Mouse (Mus musculus): ENCODE data around the gene Matk. TPM values are rescaled to one million over a fixed set of nuclear protein-coding genes. Genes with fewer than 3 reads are reported as not detected.

Gene Matk
- polyA plus RNA-seq, 1 experiment: 2.6 TPM

DNA sequence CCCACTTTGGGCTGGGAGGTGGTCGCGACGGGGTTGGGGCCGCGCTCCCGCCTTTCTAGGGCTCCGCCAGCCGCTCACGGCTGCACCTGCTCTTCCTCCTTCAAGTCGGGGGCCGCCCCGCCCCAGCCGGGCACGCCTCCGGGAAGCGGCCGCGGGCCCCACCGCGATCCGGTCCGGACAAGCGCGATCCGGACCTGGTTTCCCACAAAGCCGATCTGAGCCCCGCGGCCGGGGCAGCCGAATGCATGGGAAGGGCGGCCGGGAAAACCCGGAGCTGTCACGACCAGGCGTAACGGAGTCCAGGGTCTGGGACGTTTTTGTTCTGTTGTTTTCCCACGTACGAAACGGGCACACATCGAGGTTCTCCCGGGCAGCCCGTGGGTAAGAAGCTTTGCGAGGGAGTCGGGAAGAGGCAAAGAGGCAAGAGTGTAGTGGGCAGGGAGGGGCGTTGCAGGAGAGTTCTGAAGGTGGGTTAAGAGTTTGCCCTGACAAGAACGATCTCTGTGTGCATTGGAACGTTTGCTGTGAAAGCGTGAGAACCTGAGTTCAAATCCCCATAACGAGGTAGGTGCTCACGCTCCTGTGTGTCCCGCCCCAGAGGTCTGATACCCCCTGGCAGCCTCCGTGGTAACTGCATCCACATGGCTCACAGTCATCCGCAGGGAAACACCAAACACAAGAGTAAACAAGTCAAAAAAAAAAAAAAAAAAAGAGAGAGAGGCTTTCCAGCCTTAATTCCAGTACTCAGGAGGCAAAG is 33.1 kb downstream of the Matk start:
- peak; percentile 86 for DNase-seq (ENCODE audit: low spot score)

DNA sequence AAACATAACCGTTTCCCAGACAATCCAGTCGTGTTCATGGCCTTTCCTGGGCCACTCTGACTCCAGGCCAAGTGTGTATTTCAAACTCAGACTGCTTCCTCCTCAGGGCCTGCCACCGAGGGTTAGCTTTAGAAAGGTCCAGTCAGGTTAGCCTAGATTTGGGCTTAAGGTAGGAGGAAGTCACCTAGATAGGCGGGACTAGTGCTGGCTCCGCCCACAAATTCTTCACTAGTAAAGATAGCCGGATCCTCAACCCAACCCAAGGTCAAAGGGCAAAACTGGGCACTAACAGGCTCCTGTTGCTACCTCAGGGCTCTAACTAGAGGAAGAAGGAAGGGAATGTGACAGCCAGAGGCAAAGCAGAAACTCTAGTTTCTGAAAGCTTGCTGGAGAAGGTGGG is 33.9 kb downstream of the Matk start:
- no peak for DNase-seq (ENCODE audit: low spot score)

DNA sequence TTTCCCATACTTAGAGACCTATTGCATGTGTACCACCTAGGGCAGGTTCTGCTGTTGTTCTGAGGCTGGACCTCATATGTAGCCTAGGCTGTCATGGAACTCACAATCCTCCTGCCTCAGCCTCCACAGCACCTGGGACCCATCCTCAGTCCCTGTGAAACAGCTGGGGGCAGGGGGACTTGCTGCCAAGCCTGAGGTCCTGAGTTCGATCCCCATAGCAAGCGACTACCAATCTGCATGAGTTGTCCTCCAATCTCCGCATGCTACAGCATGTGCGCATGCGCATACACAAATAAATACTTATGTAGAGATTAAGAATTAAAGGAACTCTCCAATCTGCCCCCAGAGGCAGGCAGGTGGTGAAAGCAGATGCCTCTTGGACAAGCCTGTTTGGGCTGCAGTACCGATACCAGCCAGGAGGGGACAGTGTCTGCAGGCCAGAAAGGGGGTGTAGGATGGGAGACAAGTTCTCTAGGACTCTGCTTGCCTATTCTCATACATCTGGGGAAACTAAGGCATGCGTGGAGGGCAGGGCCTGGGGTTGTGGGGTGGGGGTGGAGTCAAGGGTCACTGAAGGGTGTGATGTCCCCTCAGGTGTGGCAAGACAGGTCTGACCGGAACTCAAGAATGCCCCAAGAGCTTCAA is 34.9 kb downstream of the Matk start:
- no peak for DNase-seq (ENCODE audit: low spot score)

DNA sequence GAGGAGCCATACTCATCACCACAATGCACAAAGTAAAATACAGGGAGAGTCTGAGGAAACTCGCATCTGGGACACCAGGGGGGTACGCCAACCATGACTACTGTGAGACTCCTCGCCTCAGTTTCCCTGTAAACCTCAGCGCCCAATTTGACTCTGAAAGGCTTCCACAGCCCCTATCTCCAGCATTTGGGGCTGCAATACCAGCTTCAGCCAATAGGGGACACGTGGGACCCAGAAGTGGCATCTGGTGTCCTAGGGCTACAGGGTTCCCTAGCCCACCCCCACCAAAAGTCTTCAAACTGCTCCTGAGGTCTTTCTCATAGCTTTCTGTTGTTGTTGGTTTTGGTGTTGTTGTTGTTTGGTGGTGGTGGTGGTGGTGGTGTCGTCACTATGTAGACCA is 35.9 kb downstream of the Matk start:
- DNase-seq (ENCODE audit: low spot score): no peak

DNA sequence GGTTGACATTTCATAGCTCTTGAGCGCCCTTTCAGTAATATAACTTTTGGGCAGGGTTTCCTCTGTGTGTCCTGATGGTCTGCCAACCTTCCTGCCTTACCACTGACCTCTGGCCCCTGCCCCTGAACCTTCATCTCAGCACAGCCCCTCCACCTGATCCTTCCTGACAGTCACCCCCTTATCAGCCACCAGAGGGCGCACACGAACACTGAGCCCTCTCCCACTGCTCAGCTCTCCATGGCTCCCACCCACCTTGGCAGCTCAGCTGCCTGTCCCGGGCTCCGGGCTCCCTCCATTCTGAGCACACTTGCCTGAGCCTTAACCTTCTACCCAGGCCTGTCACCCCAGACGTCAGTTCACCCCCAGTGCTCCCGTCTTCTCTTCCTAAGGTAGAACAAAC is 36.5 kb downstream of the Matk start:
- no peak for DNase-seq (ENCODE audit: low spot score)

DNA sequence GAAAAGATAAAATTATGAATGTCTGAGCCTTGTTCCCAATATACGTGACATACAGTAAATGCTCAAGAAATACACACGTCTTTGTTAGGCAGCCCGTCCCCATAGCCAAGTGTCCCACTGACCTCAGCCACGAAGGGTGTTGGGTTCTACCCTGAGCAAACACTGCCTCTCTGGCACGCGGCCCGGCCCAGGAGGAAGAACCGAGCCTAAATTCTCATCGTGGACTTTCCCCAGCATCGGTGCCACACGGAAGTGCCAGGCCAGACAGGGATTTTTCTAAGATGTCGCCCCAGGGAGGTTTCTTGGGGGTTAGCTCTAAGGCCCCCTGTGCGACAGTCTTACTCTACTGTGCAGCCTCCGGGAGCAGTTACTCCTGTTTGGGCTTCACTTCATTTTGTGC is 37.1 kb downstream of the Matk start:
- no peak for DNase-seq (ENCODE audit: low spot score)

DNA sequence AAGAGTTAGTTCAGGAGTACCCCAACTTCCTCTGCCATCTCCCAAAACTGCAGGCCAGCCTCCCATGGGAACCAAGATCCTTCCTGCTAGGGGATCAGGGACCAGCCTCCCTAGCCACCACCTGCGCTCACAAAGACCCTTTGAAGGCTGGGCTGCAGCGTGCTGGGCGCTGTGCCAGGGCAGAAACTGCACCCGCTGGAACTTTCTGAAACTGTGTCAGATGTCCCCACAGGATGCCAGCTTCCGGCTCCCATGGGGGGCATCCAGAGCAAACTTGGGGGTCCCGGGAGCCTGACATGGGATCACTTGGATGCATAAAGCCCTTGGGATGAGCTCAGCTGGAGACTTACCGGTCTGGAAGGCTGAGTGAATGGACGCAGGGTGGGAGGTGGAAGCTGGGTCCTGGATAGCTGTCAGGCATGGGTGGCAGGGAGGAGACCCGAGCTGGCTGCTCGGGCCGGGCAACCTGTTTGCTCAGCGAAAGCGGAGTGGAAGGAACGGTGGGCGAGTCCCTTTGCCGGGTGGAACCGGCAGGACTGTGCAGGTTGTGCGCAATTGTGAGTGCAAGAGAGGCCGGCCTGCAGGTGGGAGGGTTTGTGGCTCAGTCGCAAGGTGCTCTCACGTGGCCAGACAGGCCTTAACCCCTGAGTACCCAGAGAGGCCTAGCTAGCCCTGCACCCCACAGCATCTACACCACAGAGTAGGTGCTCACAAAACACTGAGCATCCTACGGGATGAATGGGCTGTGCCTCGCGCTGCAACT is 38.1 kb downstream of the Matk start:
- DNase-seq (ENCODE audit: low spot score): peak; percentile 66

DNA sequence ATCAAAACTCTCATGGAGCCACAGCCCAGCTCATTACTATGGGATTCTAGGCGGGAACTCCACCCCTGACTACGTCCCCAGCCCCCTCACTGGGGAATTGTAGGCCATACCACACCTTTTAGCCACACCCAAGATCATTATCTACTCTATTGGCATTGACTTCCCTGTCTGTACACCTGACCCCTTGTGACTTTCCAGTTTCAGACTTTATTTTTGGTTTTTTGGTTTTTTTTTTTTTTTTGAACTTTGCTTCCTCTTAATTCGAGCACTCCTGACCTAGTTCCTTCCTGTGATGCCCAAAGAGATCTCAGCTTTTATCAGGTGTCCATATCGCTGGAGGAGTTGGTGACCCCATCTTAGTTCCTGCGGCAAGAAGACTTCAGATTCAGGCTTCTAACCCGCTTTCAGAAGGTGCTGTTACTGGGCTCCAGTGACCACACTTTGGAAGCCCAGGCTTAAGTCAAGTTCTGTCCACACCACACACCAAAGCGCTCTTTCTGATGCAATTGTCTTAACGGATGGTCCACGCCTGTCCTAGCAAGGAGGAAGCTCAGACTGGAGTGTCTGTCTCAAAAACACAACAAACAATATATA is 38.9 kb downstream of the Matk start, which contains the start of gene Tjp3:
TSS of gene Tjp3 (minus strand) at position 71 of the 594 bp plus-strand sequence.
- DNase-seq (ENCODE audit: low spot score): no peak

DNA sequence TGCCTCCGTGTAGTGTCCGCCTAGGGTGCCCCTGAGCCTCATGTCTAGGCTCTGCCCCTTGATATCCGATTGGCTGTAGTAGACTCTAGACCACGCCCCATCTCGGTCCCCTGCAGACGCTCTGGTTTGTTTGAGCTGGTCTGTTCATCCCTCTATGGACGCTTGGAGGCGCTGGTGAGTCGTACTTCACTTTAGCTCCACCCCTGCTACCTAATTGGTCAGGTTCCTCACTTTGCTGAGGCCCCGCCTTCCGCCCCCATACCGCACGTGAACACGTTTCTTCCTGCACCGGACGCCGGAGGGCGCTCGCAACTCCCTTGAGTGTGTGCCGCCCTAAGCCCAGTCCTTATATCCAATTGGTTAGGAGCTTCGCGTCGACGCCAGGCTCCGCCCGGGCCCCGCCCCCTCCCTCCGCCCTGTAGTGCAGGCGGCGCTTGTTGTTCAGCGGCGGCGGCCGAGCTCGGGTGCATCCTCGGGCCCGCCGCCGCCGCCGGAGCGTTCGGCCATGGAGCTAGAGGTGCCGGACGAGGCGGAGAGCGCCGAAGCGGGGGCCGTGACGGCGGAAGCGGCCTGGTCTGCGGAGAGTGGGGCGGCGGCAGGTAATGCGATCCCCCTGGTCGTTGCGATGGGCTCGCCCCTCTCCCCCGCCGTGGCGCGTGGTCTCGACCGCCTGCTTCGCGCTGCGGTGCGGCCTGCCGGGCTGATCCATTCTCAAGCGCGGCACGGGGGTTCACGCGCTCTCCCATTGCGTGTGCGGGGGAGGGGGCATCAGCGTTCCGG is 40.0 kb downstream of the Matk start, which contains the start of gene Pip5k1c:
TSS of gene Pip5k1c (plus strand) at position 410 of the 780 bp plus-strand sequence.
- DNase-seq (ENCODE audit: low spot score): peak; percentile 94

DNA sequence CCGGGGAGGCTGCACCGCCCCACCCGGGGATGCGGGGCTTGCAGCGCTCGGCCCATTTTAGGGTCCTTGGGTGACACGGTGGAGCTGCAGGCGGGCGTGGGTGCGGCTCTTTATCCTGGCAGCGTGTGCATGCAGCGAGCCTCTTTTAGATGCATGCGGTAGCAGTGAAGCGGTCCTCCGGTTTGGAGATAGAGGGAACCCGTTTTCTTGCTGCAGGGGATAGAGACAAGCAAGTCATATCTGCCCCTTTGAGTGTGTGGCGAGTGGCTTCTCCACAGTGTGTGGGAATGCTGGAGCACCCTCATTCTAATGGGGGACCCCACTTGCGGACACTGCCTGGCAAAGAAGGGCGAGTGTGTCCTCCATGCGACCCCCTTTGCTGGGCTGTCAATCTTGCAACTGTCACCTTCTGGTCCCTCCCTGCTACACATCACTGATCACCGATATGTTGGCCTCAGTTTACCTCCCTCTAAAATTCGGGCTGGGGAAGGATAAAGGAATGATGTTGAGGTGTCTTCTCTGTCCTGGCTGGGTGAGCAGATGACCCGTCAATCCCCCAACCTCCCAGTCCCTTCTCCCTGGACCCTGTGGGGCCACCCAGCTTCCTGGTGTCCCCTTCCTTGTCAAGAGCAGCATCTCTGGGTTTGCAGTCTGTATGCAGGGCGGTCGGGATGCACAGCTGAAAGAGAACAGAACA is 40.7 kb downstream of the Matk start:
- no peak for DNase-seq (ENCODE audit: low spot score)

DNA sequence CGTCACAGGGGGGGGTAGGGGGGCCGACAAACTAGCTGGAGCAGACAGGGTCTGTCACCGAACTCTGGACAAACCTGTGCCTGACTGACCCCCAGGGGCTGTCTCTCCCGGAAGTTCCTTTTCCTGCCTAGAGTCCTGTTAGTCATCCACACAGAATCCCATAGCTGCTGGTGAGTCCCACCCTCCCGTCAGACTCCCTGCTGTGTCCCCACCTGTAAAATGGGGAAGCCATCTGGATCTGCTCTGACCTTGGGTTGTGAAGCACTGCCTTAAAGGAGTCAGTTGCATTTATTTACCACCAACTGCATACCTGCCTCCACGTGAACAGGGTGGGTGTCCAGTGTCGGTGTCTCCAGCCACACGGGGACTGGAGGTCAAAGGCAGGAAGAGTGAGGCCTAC is 41.7 kb downstream of the Matk start:
- no peak for DNase-seq (ENCODE audit: low spot score)

DNA sequence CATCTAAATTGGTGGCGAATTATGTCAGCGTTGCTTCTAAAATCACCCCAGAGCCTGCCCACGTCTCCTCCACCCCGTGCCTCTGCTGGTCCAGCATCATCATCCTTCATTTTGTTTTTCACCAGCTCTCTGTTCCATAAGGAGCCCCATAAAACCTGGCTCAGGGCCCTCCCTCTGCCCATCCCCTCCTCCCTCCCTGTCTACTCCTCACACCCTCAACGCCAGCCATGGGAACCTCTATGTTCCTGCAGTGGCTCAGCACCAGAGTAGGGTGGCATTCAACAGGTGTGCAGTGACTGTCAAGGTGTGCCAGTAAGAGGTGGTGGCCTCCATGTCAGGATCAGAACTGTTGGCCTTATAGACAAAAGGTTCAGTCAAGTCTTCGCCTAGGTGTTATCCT is 42.5 kb downstream of the Matk start:
- DNase-seq (ENCODE audit: low spot score): no peak

DNA sequence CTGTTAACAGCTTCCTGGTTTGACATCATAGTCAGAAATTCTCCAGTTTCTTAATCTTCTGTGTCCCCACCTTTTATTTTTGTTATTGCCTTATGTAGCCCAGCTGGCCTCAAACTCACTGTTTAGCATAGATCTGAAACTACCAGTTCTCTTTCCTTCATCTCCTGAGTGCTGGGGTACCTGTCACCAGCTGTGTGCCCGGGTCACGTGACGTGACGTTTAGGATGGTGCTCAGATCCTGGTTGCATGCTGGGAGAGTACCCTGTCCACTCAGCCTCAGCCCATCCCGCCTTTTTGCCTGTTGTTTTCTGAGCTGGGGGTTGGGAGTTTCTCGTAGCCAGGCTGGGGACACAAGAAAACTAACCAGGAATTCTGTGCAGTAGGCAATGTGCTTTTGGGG is 44.5 kb downstream of the Matk start:
- no peak for DNase-seq (ENCODE audit: low spot score)

DNA sequence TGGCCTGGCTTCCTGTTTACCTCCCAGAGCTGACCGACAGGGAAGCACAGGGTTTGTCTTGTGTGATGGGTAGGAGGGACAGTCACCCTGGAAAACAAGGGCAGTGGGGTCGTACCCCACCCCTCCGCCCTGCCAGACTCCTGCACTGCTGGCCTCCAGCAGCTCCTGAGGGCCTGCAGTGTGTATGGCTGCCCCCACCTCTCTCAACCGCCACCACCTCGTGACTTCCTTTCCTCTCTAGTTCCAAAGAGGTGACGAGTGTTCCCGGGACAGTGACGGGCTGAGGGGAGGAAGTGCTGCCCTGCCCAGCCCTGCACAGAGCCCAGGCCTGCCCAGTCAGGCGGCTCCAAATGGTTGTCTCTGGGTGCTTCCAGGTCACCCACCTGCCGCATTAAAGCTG is 45.1 kb downstream of the Matk start:
- no peak for DNase-seq (ENCODE audit: low spot score)

DNA sequence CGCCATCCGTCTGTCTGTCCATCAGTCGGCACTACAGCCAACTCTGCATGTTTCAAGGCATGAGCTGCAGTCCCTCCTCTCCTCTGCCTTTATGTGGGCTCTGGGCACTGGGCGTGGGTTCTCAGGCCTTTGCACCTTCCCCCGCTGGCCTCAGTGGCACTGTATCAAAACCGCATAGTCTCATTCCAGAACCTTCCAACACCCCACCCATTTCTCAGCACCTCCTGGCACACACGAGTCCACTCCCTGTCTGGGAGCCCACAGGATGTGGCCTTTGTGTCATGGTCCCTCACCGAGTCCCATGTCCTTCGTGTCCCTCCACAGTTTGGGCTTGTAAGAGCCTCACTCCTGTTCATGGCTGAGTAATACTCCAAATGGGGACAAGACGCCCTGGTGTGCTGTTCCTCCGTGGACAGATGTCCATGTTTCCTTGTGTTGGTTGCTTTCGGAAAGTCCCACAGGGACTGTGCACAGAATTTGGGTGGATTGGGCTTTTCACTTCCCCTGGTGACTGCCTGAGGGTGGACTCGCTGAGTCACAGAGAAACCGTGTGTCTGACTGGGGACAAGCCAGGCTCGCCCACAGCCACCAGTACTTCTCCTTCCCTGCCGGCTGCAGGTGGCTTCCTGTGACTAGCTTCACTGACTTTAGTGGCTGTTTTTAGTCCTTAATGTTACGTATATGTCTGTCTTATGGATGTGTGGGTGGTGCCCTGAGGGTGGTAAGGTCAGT is 45.8 kb downstream of the Matk start:
- no peak for DNase-seq (ENCODE audit: low spot score)

DNA sequence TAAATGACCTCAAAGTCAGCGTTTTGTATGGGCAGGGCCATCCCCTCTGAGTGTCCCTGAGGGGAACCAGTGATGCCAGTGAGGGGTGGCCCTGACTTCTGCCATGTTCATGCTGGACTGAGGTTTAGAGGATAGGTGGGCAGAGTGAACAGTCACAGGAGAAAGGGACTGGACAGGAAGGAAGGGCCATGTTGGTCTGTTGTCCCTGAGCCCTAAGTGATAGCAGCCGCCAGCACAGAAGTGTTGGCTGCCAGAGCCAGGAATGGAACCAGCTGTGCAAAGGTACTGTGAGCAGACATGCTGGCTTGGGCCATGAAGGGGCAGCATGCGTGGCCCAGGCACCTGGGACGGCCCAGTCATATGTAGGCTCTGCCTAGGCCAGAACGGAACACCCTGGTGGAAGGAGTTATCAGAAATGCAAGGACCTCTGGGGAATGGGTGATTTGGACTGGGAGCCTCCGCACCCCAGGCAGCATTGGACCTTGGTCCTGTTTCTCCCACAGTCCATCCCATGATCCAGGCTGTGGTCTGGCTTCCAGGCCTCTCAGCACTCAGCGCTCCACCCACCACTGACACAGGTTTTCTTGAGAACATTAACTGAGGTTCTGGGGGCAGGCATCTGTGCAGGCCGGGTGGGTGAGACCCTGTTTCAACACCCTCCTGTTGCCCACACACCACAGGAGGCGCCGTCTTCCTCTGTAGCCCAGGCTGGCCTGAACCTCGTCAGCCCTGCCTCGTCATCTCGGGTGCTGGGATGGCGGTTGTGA is 47.0 kb downstream of the Matk start:
- no peak for DNase-seq (ENCODE audit: low spot score)

DNA sequence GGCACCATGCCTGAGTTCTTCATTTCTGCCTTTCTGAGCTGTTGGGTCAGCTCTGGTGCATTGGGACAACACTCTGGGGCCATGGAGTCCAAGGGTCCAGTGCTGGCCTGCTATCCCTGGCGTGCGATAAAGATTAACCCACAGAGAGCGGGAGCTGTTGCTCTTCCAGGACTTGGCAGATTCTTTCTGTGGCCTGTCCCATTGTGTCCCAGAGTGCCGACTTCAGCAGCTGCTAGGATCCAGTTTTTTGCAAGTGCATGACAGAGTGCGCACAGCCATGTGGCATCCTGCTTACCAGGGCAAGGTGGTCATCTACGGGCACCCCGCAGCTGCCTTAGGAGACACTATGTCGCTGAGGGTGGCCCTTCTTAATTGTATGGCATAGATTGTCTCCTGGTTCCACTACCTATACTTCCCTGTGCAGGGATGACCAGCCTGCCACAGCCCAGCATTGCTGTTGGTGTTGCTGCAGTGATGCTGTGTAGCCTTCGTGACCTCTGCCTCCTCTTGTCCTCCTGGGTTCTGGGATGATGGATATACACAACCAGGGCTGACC is 47.7 kb downstream of the Matk start:
- DNase-seq (ENCODE audit: low spot score): no peak

DNA sequence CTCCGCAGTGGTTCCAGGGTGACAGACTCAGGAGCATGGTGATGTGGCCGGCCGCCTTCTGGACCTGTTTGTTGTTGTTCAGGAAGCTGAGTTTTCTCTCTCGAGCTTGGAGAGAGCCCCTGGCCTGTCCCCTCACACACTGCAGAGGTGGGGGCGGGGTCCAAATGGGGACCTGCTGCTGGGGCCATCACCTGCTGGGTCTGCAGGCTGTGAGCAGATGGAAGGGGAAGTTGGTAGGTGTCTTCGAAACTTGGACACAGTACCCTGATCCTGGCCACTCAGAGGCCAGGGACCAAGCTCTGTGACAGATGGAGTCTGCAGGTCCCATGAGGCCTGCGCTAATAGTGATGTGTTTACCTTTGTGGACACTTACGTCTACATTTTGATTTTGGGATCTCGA is 48.6 kb downstream of the Matk start:
- no peak for DNase-seq (ENCODE audit: low spot score)

DNA sequence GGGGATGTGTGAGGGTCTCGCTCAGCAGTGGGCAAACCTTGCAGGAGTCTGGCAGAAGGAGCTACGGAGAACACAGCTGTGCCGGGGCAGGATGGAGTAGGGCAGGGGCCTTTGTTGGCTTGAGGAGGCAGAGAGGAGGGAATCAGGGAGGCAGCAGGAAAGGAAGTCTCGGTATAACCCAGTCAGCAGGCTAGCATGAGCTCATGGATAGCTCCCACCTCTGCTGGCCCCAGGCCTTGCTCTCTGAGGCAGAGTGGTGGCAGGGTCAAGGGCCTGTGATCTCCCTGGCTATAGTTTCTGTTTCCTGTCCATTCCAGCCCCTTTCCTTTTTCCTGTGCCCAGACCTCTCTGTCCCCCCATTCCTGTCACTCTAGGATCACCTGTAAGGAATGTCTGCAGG is 49.6 kb downstream of the Matk start:
- DNase-seq (ENCODE audit: low spot score): no peak
